Mouse (Mus musculus) thymus, postnatal 36 days (tissue): ENCODE measurements around the gene Lrrc61.
A peak's percentile ranks its signal among the peaks of the same experiment; 100 is the strongest.

Experiments used
- DNase-seq, 2 experiments: peaks; one replicate each; pipeline ENCODE4 v3.0.0; 2022; ENCODE audit warnings: mixed read lengths in 2 of 2

The Lrrc61 gene

GRCm38 (mm10) chr6:48548314-48548713 is 6.3 kb upstream of the Lrrc61 start:
- DNase-seq = no peak

DNA sequence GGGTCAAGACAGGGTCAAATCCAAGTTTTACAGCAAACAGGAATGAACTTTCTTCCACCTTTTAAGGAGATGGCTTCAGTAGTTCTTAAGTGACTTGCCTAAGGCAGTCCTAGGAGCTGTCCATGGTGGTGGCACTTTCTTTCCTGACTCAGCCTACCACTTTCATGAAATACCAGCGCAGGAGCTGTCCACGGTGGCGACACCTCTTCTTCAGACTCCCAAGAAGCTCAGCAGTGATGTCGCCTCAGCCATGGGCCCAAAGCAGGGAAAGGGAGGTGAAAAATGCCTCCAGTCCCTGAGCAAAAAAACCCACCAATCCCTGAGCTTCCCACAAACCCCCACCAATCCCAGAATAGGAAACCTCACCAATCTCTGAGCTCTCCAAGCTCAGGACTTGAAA is 1.7 kb upstream of the Lrrc61 start:
- peak; percentile 56 to 58 for DNase-seq

DNA sequence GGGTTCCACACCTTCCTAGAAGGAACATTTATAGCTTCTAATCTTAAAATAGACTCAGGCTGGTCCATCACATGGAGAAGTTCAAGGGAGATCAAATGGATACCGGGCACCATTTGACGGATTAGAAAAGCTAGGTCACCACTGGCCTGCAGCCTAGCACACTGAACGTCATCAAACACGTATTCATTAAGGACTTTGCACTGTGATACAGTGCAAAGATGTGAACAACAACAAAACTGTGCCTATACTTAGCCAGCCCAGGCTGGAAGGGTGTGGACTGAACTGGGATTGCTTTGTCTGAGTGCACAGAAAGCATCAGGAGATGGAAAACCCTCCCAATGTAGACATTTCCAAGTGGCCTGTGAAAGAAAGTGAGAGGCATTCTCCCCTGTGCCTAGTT is 777 bp upstream of the Lrrc61 start:
- DNase-seq = no peak

DNA sequence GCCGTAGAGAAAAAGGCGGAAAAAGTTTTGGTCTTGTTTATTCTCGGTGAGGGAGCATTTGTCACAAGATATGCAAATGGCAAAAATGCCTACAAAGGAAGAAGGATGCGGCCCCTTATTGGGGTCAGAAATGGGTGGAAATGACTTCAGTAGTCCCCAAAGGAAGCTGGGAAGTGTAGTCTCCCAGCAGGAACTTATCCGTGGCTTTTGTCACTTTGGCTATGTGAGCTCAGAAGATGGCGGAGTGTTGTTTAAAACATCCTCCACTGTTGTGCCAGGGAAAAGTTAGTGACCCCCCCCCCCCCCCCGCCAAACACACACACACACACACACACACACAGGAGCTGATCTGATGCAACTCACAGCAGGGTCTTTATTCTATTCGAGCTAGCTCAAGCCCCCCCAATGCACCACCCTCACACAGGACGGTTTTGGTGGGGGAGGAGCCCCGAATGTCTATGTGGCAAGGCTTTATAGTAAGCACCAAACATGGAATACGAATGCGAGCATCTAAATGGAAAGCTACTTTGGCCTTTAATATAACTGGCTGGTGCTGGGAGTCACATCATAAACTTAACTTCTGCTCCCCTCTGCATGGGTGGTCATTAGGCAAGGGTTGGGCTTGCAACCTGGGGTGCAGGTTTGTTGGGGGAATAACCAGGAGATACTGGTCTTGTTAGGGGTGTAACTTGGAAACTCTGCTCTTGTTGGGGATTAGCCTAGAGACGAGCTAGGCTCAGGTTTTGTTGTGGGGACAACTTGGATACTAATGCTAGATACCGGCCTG is 701 bp downstream of the Lrrc61 start:
- peak in 1 of 2 experiments; percentile 26 for DNase-seq

GRCm38 (mm10) chr6:48555956-48556355 is 1.4 kb downstream of the Lrrc61 start:
- no peak for DNase-seq

DNA sequence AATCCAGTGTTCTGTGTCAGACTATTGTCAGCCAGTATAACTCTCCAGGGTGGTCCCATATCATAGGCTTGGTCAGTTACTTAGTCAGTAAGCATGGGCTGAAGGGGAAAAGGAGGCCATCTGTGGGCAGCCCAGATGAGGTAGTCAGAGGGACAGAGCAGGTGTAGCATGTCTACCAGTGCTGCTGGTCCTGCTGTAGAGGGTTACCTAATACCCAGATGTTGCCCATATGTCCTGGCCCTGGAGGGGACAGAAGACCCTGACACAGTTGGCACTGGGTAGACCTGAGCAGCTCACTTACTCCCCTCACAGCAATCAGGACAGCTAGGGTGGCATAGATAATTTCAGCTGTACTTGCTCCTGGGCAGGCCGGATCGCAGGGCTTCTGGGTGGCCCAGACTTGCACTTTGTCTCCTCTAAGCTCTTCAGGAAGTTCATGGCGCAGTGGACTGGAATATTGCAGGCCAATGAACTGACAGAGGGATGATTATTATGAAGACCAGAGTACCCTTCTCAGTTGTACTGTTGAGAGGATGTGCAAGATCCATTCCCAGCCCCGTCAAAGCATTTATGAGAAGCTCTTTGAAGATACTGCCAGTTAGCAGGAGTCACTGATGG is 11.2 kb downstream of the Lrrc61 start:
- DNase-seq = no peak

DNA sequence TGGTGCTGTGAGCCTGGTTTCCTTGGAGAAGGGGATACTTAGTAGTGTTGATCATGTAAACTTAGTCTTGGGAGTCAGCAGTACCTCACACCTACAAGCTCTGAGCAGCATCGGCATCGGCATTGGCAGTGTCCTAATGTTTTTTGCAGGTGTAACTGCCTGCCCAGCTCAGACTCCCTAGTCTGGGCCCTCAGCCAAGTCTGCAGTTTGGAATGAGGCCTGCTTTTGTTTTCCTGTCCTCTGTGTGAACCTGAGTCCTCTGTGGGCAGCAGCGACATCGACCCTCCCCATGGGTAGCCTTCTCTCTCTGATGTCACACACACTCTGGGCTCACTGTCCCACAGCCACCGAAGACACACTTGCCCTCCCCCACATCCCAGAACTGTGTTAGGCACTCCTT is 11.7 kb downstream of the Lrrc61 start:
- DNase-seq = no peak

DNA sequence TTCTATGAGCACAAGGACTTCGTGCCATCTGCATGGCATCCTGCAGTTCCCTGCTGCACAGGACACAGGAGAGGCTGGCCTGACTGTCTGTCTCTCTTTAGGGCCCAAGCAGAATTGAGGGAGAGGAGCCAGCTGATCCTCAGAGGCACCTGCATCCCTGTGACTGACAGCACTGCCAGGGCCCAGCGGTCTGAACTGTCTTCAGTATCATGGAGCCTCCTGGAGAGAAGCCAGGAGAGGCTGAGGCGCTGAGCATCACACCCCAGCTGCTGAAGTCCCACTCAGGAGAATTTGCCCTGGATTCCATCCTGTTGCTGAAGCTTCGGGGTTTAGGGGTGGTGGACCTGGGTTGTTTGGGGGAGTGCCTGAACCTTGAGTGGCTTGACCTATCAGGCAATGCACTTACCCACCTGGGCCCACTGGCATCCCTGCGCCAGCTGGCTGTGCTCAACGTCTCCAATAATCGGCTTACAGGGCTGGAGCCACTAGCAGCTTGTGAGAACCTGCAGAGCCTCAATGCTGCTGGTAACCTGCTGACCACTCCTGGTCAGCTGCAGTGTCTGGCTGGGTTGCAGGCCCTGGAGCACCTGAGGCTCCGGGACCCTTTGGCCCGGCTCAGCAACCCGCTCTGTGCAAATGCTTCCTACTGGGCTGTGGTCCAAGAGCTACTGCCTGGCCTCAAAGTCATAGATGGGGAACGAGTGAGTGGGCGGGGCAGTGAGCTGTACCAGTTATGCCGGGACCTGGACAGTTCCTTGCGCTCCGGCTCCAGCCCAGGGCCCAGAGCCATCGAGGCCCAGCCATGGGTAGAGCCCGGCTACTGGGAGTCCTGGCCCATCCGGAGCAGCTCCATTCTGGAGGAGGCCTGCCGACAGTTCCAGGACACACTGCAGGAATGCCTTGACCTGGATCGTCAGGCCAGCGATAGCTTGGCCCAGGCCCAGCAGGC is 13.7 kb downstream of the Lrrc61 start:
- DNase-seq = no peak

DNA sequence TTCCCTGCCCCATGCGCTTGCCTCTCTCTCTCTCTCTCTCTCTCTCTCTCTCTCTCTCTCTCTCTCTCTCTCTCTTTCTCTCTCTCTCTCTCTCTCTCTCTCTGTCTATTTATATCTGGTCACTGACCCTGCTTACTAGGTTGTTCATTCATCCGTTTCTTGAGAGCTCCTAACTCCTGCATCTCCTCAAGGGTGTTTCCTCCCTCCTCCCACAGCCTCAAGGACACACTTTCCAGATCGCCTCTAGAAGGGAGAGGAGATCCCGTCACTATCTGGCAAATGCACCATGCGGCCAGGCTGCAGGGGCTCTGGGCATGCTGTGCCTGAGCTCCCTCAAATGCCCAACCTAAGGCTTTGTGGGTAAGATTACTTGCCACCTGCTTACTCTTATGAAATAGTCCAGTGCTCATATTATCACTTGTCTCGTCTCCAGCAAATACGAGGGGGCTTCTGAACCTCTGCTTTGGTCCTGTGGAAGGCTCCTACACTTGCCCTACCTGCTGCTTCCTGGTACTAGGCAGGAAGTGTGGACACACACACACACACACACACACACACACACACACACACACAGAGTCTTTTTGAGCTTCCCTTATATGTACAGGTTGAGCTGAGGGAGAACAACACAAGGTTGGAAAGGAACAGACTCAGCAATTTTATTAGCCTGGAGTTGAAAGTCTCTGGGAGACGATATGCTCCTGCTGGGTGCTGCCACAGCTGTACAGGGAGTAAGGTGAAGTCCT is 14.6 kb downstream of the Lrrc61 start:
- no peak for DNase-seq

DNA sequence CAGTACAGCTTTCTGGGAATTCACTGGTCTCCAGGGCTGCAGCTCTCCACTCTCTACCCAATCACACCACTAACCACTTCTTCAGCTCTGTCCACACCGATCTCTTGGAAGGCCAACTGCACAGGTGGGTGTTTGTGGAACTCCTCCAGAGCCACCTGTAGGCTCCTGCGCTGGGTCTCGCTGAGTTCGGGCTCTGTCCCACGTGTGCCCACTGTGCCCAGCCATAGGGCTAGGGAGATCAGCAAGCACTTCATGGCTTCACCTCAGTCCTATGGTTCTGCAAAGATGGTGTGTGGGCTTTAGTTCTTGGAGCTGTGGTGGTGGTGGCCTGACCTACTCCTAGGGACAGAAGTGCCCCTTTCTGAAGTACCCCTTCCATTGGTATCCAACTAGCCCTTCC is 17.4 kb downstream of the Lrrc61 start:
- DNase-seq = no peak

- DNase-seq = no peak
Observed at GRCm38 (mm10) chr6:48572572-48573061, 18.0 kb downstream of the Lrrc61 start, which contains the start of gene Rarres2. Rarres2 (minus strand) TSS chr6:48572789.

- no peak for DNase-seq
Observed at GRCm38 (mm10) chr6:48573280-48573679, 18.7 kb downstream of the Lrrc61 start.

DNA sequence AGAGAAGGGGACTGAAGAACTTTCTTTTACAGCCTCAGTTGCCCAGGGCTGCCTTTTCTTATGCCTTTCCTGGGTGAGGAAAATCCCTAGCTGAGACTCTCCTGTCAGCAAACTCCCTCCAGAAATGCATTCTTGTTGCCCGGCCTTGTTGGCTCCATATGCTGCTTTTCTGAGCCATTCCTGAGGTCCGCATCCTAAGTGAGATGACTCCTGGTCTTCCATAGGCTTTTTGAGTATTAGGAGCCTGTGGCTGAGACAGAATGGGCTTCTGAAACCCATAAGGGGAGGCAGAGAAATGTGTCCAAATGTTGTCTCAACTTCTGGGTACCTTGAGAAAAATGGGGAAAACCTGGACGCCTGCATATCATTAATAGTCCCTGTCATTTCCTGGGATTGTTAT is 19.4 kb downstream of the Lrrc61 start:
- no peak for DNase-seq

- no peak for DNase-seq
Observed at GRCm38 (mm10) chr6:48578736-48579135, 24.1 kb downstream of the Lrrc61 start.

DNA sequence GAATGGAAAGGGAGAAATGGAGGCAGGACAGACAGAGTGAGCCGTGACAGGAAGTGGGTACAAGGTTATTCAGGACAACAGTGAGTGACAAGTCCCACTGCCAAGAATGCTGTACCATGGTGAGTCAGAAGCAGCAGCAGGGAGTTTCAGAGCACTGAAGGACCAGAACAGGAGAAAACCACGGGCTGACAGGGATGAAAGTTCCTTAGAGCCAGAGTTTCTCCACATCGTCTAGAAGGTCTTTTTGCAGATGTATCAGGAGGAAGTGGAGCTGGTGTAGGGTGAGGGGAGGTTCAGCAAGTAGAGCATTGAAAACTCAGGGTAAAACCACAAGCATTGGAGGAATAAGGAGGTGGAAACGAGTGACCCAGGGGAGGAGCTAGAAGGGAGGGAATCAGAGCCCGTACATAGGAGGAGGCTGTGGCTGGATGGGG is 24.6 kb downstream of the Lrrc61 start:
- no peak for DNase-seq

- DNase-seq = no peak
Observed at GRCm38 (mm10) chr6:48581257-48581656, 26.7 kb downstream of the Lrrc61 start.

DNA sequence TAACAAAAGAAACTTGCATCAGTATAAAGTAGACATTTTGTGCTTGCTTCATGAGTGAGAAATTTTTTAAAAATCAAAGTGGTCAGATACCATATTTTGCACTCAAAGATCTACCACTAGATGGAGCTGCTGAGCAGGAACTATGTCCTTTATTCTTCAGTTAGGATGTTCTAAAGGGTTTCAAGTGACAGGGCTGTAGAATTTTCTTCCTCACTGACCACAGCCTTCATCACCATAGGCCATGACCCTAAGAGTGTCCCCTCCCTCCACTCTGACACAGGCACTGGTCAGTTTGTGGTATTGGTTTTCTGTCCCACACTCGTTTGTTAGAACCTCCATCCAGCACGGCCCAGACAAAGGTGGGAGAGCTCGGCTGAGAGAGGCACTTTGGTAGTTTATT is 27.4 kb downstream of the Lrrc61 start:
- no peak for DNase-seq

DNA sequence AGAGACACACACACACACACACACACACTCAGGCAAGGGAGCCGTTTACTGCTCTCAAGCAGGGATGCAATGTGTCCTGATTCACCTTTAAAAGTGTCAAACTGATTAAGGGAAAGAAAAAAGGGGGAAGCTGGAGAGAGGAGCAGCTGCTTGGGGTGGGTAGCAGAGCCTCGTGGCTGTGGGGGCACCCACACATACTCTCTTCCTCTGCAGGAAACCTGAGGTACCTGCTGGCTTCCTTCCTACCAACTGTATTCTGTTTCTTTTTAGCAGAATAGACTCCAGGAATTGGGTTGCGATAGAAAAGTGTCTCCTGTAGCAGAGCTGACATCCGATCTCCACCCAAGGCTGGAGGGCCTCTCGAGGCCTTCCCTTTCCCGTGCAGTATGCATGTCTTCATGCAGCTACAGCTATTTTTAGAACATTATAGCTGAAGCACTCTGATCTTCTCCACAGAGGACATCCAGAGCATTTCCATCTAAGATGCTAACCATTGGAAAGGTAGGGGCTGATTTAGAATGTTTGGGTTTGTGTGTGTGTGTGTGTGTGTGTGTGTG is 34.7 kb downstream of the Lrrc61 start, which contains the start of gene Gm45021:
Gm45021 (plus strand) TSS at position 417 of the 557 bp plus-strand sequence.
- DNase-seq = no peak

DNA sequence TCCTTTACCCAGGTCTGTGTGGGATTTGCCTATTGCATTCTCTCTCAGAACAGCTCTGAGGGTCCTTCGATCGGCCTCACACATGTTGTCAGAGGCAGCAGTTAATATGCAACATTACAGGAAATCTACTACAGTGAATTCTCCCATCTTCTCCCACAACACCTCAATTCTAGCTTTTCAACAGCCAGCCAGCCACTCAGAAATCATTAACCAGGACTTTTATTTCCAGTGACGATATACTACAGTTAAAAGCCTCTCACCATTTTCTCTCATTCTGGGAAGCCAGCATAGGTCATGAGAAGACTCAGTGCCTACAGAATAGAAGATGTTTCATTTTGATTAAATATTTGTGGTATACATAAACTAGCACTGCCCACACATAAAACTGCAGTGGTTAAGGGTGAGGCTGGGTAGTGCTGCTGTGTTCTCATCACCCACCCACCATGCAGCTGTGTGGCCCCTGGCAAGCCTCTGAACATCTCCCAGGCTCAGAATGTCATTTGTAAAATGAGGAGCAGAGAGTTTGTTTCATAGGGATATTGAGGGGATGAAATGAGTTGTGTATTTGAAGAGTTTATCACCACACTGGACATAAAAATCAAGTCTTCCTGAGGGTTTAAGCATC is 36.7 kb downstream of the Lrrc61 start:
- DNase-seq = no peak

GRCm38 (mm10) chr6:48591871-48592270 is 37.3 kb downstream of the Lrrc61 start:
- no peak for DNase-seq
